Mouse (Mus musculus) small intestine, adult 10 weeks (tissue): ENCODE measurements around the gene Gm7903. TPM values are rescaled to one million over a fixed set of nuclear protein-coding genes. Genes with fewer than 3 reads are reported as not detected.

ENCODE experiments used
- polyA plus RNA-seq: library from polyadenylated mRNA; stranded (reverse); fragments of 350-450 nt; fragmentation: Illumina TruSeq; extraction: RNeasy Lipid Tissue Mini Kit (QIAGEN cat#74804); gene quantifications from one replicate; pipeline ENCODE4 v1.2.3, GENCODE M21; 2014; ENCODE audit warnings: low replicate concordance

Gm7903 gene
- not detected for polyA plus RNA-seq

DNA sequence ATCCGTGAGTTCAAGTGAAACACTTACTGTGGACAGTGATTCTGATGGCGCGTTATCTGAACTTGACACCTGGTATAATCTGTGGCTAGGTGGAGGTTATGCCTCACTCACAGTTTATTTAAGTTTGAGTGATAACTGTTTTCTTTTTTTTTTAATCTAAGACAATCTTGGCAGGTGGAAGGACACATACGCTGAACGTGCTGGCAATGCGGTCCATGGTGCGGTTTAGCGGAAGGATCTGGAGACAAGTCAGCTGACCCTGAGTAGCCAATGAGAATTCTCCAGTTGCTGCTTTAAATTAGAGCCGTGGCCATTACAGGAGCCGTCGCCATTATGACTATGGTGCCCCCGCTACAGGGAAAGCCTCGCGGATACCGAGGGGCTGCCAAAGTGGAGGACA, at the start of gene Gm7903:
TSS of gene Gm7903 (plus strand) at position 301 of the 400 bp plus-strand sequence.

Other genes with a start within 250 kb of the Gm7903 start
- gene Tceal6, start 223.1 kb upstream of the Gm7903 start, polyA plus RNA-seq, result not detected
- not detected for gene Pramel3, start 131.5 kb upstream of the Gm7903 start, polyA plus RNA-seq
- gene Gm5128, start 60.6 kb upstream of the Gm7903 start, polyA plus RNA-seq, result not detected
- gene AV320801, start 60.8 kb downstream of the Gm7903 start, polyA plus RNA-seq, result not detected
- 3.5 TPM for gene Nxf7, start 164.9 kb downstream of the Gm7903 start, polyA plus RNA-seq
- gene Prame, start 193.9 kb downstream of the Gm7903 start, polyA plus RNA-seq, result not detected